Mouse (Mus musculus): ENCODE data around the gene Fbxw11.
"Not testable (repeated sequence)": the region's sequence is repeated elsewhere in the genome, so short reads cannot be mapped to it uniquely, and the experiment has no call there.

Gene Fbxw11

DNA sequence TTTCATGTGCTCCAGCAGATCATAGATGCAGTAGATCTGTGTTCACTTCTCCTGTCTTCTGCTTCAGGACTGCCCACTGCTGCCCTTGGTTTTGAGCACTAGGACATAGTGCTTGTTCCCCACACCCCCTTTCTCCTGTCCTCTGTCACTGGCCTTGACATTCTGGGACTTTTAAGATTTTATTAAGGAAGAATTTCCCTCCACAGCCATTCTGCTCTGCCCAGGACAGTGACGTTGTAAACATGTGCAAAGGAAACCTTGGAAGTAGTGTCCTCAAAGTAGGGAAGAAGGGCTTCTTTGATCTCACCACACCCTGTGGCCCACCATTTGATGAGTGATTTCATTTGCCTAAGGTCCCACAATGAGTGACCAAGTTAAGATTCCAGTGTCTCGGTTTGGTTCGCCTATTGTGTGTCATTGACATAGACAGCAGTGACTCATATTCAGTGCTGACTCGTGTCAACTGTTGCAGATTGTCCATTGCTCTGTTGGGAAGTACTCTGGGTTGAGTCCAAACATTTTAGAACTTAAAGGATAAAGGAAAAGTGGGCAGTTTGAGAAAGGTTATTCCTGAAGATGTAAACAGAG, 64.0 kb downstream of the Fbxw11 start:
- DNase-seq (ENCODE audit: low read depth in 1 of 2, low spot score in 2 of 2): no peak

DNA sequence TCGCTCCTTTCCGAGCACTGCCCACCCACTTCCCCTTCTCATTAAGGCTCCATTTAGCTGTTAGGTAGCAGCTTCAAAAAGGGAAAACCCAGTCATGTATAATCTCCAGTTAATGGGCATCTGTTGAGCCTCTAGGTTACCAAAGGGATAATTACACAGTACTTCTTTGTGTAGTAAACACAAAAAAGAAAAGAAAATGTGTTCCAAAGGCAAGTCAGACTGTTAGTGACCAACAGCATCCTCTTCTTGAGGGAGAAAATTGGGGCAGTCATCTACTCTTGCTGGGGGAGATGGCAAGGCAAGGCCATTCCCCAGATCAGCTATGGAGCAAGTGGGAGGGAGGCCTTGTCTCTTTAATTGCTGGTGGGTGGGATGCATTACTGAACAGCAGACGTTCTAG, 65.0 kb downstream of the Fbxw11 start:
- no peak for DNase-seq (ENCODE audit: low read depth in 1 of 2, low spot score in 2 of 2)

GRCm38 (mm10) chr11:32708739-32709501, 66.4 kb downstream of the Fbxw11 start:
- no peak for DNase-seq (ENCODE audit: low read depth in 1 of 2, low spot score in 2 of 2)

GRCm38 (mm10) chr11:32709563-32709962, 67.0 kb downstream of the Fbxw11 start:
- no peak for DNase-seq (ENCODE audit: low read depth in 1 of 2, low spot score in 2 of 2)

DNA sequence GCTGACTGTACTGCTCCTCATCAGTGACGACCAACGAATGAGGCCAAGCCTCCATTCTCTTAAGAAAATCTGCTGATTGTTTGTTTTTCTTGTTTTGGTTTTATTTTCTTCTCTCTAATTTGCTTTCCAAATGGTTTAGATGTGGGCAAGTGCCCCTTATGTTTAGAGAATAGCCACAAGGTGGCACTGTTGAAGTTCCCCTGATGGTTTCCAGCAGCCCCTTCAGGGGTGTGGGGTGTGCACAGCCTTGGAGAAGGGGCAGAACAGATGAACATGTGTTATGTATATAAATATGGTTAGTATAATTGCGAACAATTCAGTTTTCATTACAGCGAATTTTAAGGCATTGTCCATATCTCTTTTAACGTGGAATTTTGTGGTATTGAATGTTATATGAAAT, 71.7 kb downstream of the Fbxw11 start:
- no peak for DNase-seq (ENCODE audit: low read depth in 1 of 2, low spot score in 2 of 2)

- DNase-seq (ENCODE audit: low read depth in 1 of 2, low spot score in 2 of 2): no peak
These were observed 72.4 kb downstream of the Fbxw11 start for GRCm38 (mm10) chr11:32714896-32715295.

DNA sequence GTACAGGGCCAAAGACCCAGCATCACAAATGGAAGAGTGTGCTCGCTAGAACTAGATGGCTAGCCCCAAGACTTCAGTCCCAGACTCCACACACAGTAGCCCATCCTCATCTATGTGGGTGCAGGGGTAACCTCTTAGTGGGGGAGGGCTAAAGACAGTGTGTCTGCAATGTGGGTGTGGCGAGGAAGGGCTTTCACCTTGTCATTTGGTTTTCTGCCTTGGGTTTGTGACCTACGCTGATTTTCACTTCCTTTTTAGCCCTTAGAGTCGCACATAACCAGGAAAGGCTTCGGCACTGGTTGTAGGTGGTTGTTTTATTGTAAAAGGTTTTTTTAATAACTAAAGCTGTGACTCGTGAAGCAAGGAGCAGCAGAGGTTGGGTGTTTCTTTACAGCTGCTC, 73.0 kb downstream of the Fbxw11 start:
- DNase-seq (ENCODE audit: low read depth in 1 of 2, low spot score in 2 of 2): no peak

GRCm38 (mm10) chr11:32715970-32716369, 73.4 kb downstream of the Fbxw11 start:
- no peak for DNase-seq (ENCODE audit: low read depth in 1 of 2, low spot score in 2 of 2)

- DNase-seq (ENCODE audit: low read depth in 1 of 2, low spot score in 2 of 2): no peak
These were observed 74.4 kb downstream of the Fbxw11 start for GRCm38 (mm10) chr11:32716876-32717275.

DNA sequence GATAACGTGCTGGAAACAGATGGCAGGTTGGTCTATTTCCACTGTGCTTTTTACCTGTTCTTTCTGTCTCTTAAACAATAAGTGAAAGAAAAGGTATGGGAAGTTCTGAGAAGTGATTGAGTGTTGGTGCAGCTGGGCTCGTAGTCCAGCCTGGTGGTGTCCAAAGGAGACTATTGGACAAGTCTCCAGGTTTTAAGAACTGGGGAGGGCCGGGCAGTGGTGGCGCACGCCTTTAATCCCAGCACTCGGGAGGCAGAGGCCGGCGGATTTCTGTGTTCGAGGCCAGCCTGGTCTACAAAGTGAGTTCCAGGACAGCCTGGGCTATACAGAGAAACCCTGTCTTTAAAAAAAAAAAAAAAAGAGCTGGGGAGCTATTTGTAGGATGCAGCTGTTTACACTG, 75.2 kb downstream of the Fbxw11 start:
- DNase-seq (ENCODE audit: low read depth in 1 of 2, low spot score in 2 of 2): not testable (repeated sequence)

DNA sequence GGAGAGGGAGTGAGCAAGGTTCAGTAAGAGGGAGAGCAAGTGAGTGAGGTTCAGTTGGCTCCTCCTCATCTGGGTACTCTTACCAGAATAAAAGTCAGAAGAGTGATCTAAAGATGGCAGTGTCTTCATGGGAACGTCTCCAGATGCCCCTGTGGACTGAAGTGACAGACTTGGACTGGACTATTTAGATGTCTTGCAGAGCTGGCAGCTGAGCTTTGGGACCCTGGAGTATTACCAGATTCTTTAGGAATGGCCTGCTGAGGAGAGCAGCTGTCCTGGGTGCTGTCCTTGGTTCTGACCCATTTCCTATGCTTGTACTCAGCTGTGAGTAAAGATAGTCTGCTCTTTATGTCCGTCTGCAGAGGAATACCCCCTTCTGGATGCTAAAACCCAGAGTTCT, 75.8 kb downstream of the Fbxw11 start:
- DNase-seq (ENCODE audit: low read depth in 1 of 2, low spot score in 2 of 2): no peak

- no peak for DNase-seq (ENCODE audit: low read depth in 1 of 2, low spot score in 2 of 2)
These were observed 76.5 kb downstream of the Fbxw11 start for GRCm38 (mm10) chr11:32718979-32719378.

- no peak for DNase-seq (ENCODE audit: low read depth in 1 of 2, low spot score in 2 of 2)
These were observed 80.1 kb downstream of the Fbxw11 start for GRCm38 (mm10) chr11:32722653-32723052.

GRCm38 (mm10) chr11:32723287-32723686, 80.8 kb downstream of the Fbxw11 start:
- DNase-seq (ENCODE audit: low read depth in 1 of 2, low spot score in 2 of 2): no peak

- DNase-seq (ENCODE audit: low read depth in 1 of 2, low spot score in 2 of 2): no peak
These were observed 82.6 kb downstream of the Fbxw11 start for GRCm38 (mm10) chr11:32725171-32725570.

- no peak for DNase-seq (ENCODE audit: low read depth in 1 of 2, low spot score in 2 of 2)
These were observed 89.9 kb downstream of the Fbxw11 start for GRCm38 (mm10) chr11:32732467-32732866.

- no peak for DNase-seq (ENCODE audit: low read depth in 1 of 2, low spot score in 2 of 2)
These were observed 90.7 kb downstream of the Fbxw11 start for GRCm38 (mm10) chr11:32733195-32733594.

- no peak for DNase-seq (ENCODE audit: low read depth in 1 of 2, low spot score in 2 of 2)
These were observed 93.8 kb downstream of the Fbxw11 start for GRCm38 (mm10) chr11:32736371-32736770.

GRCm38 (mm10) chr11:32737729-32738128, 95.2 kb downstream of the Fbxw11 start:
- no peak for DNase-seq (ENCODE audit: low read depth in 1 of 2, low spot score in 2 of 2)

GRCm38 (mm10) chr11:32743891-32744290, 101.4 kb downstream of the Fbxw11 start:
- DNase-seq (ENCODE audit: low read depth in 1 of 2, low spot score in 2 of 2): no peak

DNA sequence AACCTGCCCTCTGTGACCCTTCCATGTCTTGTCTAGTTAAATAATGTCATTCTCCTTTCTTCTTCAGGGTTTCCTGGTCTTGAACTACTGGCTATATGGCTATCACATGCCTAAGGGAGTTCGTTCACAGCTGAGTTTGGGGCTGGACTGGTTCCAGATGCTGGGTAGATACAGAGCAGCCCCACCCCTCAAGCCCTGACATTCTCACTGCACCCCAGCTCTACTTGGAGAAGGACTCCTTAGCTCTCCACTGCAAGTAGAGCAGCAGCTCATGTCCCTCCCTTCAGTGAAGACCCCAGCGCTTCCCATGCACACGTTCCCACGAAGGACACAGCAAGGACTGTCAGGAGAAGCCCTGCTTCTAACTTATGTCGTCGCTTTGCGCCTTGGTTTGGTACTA, 101.9 kb downstream of the Fbxw11 start:
- DNase-seq (ENCODE audit: low read depth in 1 of 2, low spot score in 2 of 2): no peak

GRCm38 (mm10) chr11:32745466-32745865, 102.9 kb downstream of the Fbxw11 start:
- DNase-seq (ENCODE audit: low read depth in 1 of 2, low spot score in 2 of 2): no peak

- DNase-seq (ENCODE audit: low read depth in 1 of 2, low spot score in 2 of 2): no peak
These were observed 103.5 kb downstream of the Fbxw11 start for GRCm38 (mm10) chr11:32746036-32746435.
